Mouse (Mus musculus) forebrain, embryonic 11.5 days (tissue): ENCODE results near the gene Pzp. TPM values are rescaled to one million over a fixed set of nuclear protein-coding genes. Genes with fewer than 3 reads are reported as not detected.

ENCODE experiments used
- ATAC-seq: fragments of 200-750 bp; cut with Nextera tagmentation; replicated peaks from 2 replicates; pipeline ENCODE4 v1.8.0; 2017; ENCODE audit warnings: moderate TSS enrichment; ENCODE audit not compliant: low FRiP score
- DNase-seq: peaks from one replicate; pipeline ENCODE4 v3.0.0-alpha.2; 2017; ENCODE audit warnings: low spot score
- H3K27ac ChIP-seq: fragments of 300-500 bp; sonication (generic); 2 replicates; pipeline ENCODE4 v1.5.1; 2014; ENCODE audit warnings: low read depth, low read length
- H3K27me3 ChIP-seq: fragments of 300-500 bp; sonication (generic); 2 replicates; pipeline ENCODE4 v1.6.1; 2014; ENCODE audit warnings: mild to moderate bottlenecking, low read length, mixed read lengths; ENCODE audit not compliant: control insufficient read depth, insufficient read depth
- H3K36me3 ChIP-seq: fragments of 300-500 bp; sonication (generic); 2 replicates; pipeline ENCODE4 v1.6.1; 2014; ENCODE audit warnings: mild to moderate bottlenecking, low read length, moderate library complexity, mixed read lengths; ENCODE audit not compliant: control insufficient read depth, insufficient read depth
- H3K4me1 ChIP-seq: fragments of 300-500 bp; sonication (generic); replicated peaks from 2 replicates; pipeline ENCODE4 v1.6.1; 2014; ENCODE audit warnings: low read length, mixed read lengths; ENCODE audit not compliant: control insufficient read depth, insufficient read depth
- H3K4me2 ChIP-seq: fragments of 300-500 bp; sonication (generic); 2 replicates; pipeline ENCODE4 v1.6.1; 2014; ENCODE audit warnings: low read depth, mild to moderate bottlenecking, low read length, moderate library complexity, mixed read lengths; ENCODE audit not compliant: severe bottlenecking
- H3K4me3 ChIP-seq: fragments of 300-500 bp; sonication (generic); 2 replicates; pipeline ENCODE4 v1.5.1; 2014; ENCODE audit warnings: low read depth, low read length
- H3K9ac ChIP-seq: fragments of 300-500 bp; sonication (generic); 2 replicates; pipeline ENCODE4 v1.6.1; 2014; ENCODE audit warnings: low read length
- H3K9me3 ChIP-seq: fragments of 300-500 bp; sonication (generic); 2 replicates; pipeline ENCODE4 v1.6.1; 2016; ENCODE audit warnings: low read length, mixed read lengths; ENCODE audit not compliant: control insufficient read depth
- WGBS: fragments of 180-500 bp; shearing (Covaris S2); extraction: QIAGEN DNeasy Blood & Tissue Kit; methylation state at CpG from one replicate; pipeline ENCODE4 v1.1.7; 2014; 5-methylcytosine and 5-hydroxymethylcytosine counted together
- polyA plus RNA-seq: library from polyadenylated mRNA; unstranded; fragments of >200 nt; fragmentation: Nextera tagmentation; extraction: Ambion mirVana; gene quantifications from 2 replicates; pipeline ENCODE4 v1.2.1, GENCODE M21; 2014

Pzp gene
- polyA plus RNA-seq, 1 experiment from 2014 or later, result 0.05 TPM

GRCm38 (mm10) chr6:128494646-128495331 lies 31.7 kb downstream of the Pzp start:
- no peaks in the 10 kb centered on the region for H3K9me3 ChIP-seq
- ATAC-seq (no peak), DNase-seq (no peak)
- H3K27ac ChIP-seq, result no peak overlapping the region
- WGBS, result 79% methylated on average over 15 of the region's 15 CpGs
- no peaks in the 10 kb centered on the region for H3K27me3 ChIP-seq
- no peak overlapping the region for H3K4me3 ChIP-seq
- no peaks in the 10 kb centered on the region for H3K36me3 ChIP-seq
- no peak overlapping the region for H3K9ac ChIP-seq
- no peak overlapping the region for H3K4me2 ChIP-seq
- H3K4me1 ChIP-seq, result no peaks in the 10 kb centered on the region

- no peak overlapping the region for H3K4me2 ChIP-seq
- no peak overlapping the region for H3K4me3 ChIP-seq
- H3K27me3 ChIP-seq, result no peaks in the 10 kb centered on the region
- no peaks in the 10 kb centered on the region for H3K36me3 ChIP-seq
- H3K9me3 ChIP-seq, result no peaks in the 10 kb centered on the region
- no peak for ATAC-seq
- 86% methylated on average over 4 of the region's 4 CpGs for WGBS
- no peak overlapping the region for H3K9ac ChIP-seq
- no peak for DNase-seq
- H3K27ac ChIP-seq, result no peak overlapping the region
- no peaks in the 10 kb centered on the region for H3K4me1 ChIP-seq
Observed at GRCm38 (mm10) chr6:128491916-128492315, 34.6 kb downstream of the Pzp start.

GRCm38 (mm10) chr6:128490141-128490540 lies 36.4 kb downstream of the Pzp start:
- H3K27ac ChIP-seq, result no peak overlapping the region
- H3K27me3 ChIP-seq, result no peaks in the 10 kb centered on the region
- no peaks in the 10 kb centered on the region for H3K4me1 ChIP-seq
- WGBS, result 92% methylated on average over 10 of the region's 10 CpGs
- H3K4me3 ChIP-seq, result no peak overlapping the region
- H3K9ac ChIP-seq, result no peak overlapping the region
- no peaks in the 10 kb centered on the region for H3K36me3 ChIP-seq
- H3K4me2 ChIP-seq, result no peak overlapping the region
- H3K9me3 ChIP-seq, result no peaks in the 10 kb centered on the region
- DNase-seq (no peak), ATAC-seq (no peak)

DNA sequence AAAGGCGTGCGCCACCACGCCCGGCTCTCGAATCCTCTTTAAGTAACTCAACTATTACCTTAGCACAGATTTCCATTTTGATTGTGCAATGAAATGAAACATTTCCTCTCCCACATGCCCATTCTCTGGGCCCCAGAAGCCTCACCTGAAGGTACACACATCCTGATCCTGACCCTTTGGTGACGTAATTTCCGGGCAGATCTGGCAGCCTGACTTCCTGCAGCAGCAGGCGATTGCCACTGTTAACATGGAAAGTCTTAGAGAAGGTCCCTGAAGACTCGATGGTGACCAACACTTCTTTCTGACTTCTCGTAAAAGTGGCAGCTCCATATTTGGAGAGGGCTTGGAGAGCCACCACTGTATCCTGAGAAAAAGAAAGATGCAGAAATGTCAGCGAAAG lies 38.8 kb downstream of the Pzp start:
- Histone ChIP-seq H3K27me3 (no peaks in the 10 kb centered on the region), H3K27ac (no peak overlapping the region), H3K36me3 (no peaks in the 10 kb centered on the region), H3K9ac (no peak overlapping the region), H3K4me3 (no peak overlapping the region), H3K9me3 (no peaks in the 10 kb centered on the region), H3K4me2 (no peak overlapping the region), H3K4me1 (no peaks in the 10 kb centered on the region)
- DNase-seq (no peak), ATAC-seq (no peak)
- WGBS, result 90% methylated on average over 11 of the region's 11 CpGs

GRCm38 (mm10) chr6:128479463-128480454 lies 46.8 kb downstream of the Pzp start:
- Histone ChIP-seq H3K27ac (no peak overlapping the region), H3K4me3 (no peak overlapping the region; the same call in 1 of the 2 replicates), H3K9me3 (no peaks in the 10 kb centered on the region), H3K36me3 (no peaks in the 10 kb centered on the region), H3K4me2 (peak overlapping the region; percentile 21; the same call in 1 of the 2 replicates), H3K9ac (no peak overlapping the region), H3K4me1 (no peaks in the 10 kb centered on the region), H3K27me3 (no peaks in the 10 kb centered on the region)
- DNase-seq, result peak; percentile 96
- WGBS, result 25% methylated on average over 26 of the region's 26 CpGs
- ATAC-seq, result peak; percentile 90

DNA sequence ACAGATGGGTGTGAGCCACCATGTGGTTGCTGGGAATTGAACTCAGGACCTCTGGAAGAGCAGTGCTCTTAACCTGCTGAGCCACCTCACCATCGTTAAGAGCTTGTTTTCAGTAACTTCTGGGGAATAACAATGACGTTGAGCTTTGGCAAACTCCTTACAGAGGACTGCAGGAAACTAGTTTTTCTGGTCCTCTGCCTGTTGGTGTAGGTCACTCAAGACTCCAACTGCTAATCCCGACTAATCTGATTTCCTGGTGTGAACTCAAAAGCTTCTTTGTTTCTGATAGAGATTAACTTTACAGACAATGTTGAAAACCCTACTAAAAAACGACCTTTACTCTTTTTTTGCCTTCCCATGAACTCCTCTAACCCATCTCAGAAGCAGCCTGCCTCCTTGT lies 49.0 kb downstream of the Pzp start:
- WGBS, result 3% methylated on average over 4 of the region's 4 CpGs
- no peak for DNase-seq
- Histone ChIP-seq H3K9ac (no peak overlapping the region), H3K36me3 (no peaks in the 10 kb centered on the region), H3K9me3 (no peaks in the 10 kb centered on the region), H3K27me3 (no peaks in the 10 kb centered on the region), H3K4me3 (no peak overlapping the region), H3K27ac (no peak overlapping the region), H3K4me2 (no peak overlapping the region), H3K4me1 (no peaks in the 10 kb centered on the region)
- ATAC-seq, result no peak

- H3K27ac ChIP-seq, result no peak overlapping the region
- 91% methylated on average over 6 of the region's 6 CpGs for WGBS
- H3K4me1 ChIP-seq, result no peaks in the 10 kb centered on the region
- H3K9me3 ChIP-seq, result no peaks in the 10 kb centered on the region
- no peak overlapping the region for H3K4me3 ChIP-seq
- ATAC-seq (no peak), DNase-seq (no peak)
- H3K27me3 ChIP-seq, result no peaks in the 10 kb centered on the region
- no peaks in the 10 kb centered on the region for H3K36me3 ChIP-seq
- no peak overlapping the region for H3K9ac ChIP-seq
- H3K4me2 ChIP-seq, result no peak overlapping the region
Observed at GRCm38 (mm10) chr6:128474112-128474511, 52.4 kb downstream of the Pzp start.

GRCm38 (mm10) chr6:128469451-128469850 lies 57.1 kb downstream of the Pzp start:
- H3K36me3 ChIP-seq, result no peaks in the 10 kb centered on the region

More at GRCm38 (mm10) chr6:128469451-128469850, 57.1 kb downstream of the Pzp start:
- Histone ChIP-seq H3K4me3 (no peak overlapping the region), H3K4me1 (peaks cover 4% of the 10 kb centered on the region; the same call in 1 of the 2 replicates), H3K9me3 (no peaks in the 10 kb centered on the region), H3K4me2 (no peak overlapping the region), H3K27me3 (no peaks in the 10 kb centered on the region), H3K9ac (no peak overlapping the region), H3K27ac (no peak overlapping the region)
- 0 out of 2 replicates have a peak, but pooled peaks have one; percentile 22 for ATAC-seq
- DNase-seq, result peak; percentile 66
- 9% methylated on average over 12 of the region's 12 CpGs for WGBS
